29 mouse cellular contexts compared by ENCODE assay signal in the genomic region with DNA sequence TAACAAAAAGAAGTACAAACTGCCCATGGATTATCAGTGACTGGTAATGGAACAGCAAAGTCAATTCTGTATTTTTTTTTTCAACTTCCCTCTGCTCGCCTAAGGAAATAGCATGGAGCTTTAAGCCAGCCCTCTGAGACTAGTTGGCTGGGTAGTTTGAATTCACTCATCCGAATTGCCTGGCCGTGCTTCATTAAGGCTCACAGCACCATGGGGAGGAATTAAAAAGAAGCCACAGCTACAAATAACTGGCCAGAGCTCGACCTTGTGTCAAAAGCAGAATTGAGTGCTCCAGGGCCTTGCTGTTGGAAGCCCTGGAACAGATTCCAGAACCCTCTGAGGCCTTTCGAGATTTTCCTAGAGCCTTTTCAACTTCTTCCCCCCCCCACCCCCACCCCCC. TPM values are rescaled to one million over a fixed set of nuclear protein-coding genes. Genes with fewer than 3 reads are reported as not detected.
DNase-seq lines count a peak whose midpoint lies in the region; ATAC-seq and TF ChIP-seq lines count a peak whose summit lies in the region.
"Had no signal": no experiment of that assay in that cellular context is flagged by ENCODE, and none has a peak within 500 bp of the region (broad histone marks: within the 10 kb centered on the region; RNA-seq: fewer than 3 reads in every experiment).

No protein-coding gene starts in this region.

- CTCF ChIA-PET in Patski (lab: Charles Lee), result no interaction called here

- peaks cover 13% of the 10 kb centered on the region; the same call in 1 of the 2 replicates for H3K27me3 ChIP-seq in heart, embryonic 10.5 days (ENCODE audit: insufficient read depth, poor library complexity, severe bottlenecking)
- H3K27me3 ChIP-seq in midbrain, embryonic 11.5 days (ENCODE audit: control insufficient read depth, insufficient read depth, low read length), result peaks cover 7% of the 10 kb centered on the region
- H3K27me3 ChIP-seq in midbrain, embryonic 16.5 days (ENCODE audit: control insufficient read depth, insufficient read depth, low read depth, low read length), result no peaks in the 10 kb centered on the region
- H3K27me3 ChIP-seq in Patski, result peaks cover 5% of the 10 kb centered on the region
- H3K27me3 ChIP-seq: embryonic facial prominence, embryonic 12.5 days; hindbrain, embryonic 12.5 days; hindbrain, embryonic 15.5 days had no signal

- no peak overlapping the region for H3K4me2 ChIP-seq in midbrain, embryonic 11.5 days
- H3K4me2 ChIP-seq in midbrain, embryonic 16.5 days (ENCODE audit: low read length), result no peak overlapping the region
- H3K4me2 ChIP-seq: embryonic facial prominence, embryonic 12.5 days; embryonic facial prominence, embryonic 15.5 days; heart, embryonic 11.5 days; hindbrain, embryonic 12.5 days; hindbrain, embryonic 15.5 days had no signal

- WGBS in heart, embryonic 10.5 days, result 52% methylated on average over 5 of the region's 5 CpGs
- WGBS in midbrain, embryonic 11.5 days, result 18% methylated on average over 5 of the region's 5 CpGs
- 8% methylated on average over 5 of the region's 5 CpGs for WGBS in midbrain, embryonic 16.5 days

- no peaks in the 10 kb centered on the region for H3K36me3 ChIP-seq in heart, embryonic 10.5 days
- H3K36me3 ChIP-seq in midbrain, embryonic 11.5 days (ENCODE audit: control insufficient read depth, insufficient read depth, low read length), result no peaks in the 10 kb centered on the region
- H3K36me3 ChIP-seq in midbrain, embryonic 16.5 days (ENCODE audit: control insufficient read depth, insufficient read depth, low read length), result no peaks in the 10 kb centered on the region
- H3K36me3 ChIP-seq: embryonic facial prominence, embryonic 12.5 days; embryonic facial prominence, embryonic 15.5 days; hindbrain, embryonic 12.5 days; hindbrain, embryonic 15.5 days had no signal

- H3K27ac ChIP-seq in heart, embryonic 10.5 days, result no peak overlapping the region
- no peak overlapping the region for H3K27ac ChIP-seq in midbrain, embryonic 11.5 days (ENCODE audit: low read depth, low read length)
- no peak overlapping the region for H3K27ac ChIP-seq in midbrain, embryonic 16.5 days (ENCODE audit: low read length)
- H3K27ac ChIP-seq: embryonic facial prominence, embryonic 12.5 days; embryonic facial prominence, embryonic 15.5 days; gastrocnemius, adult 2 months; hindbrain, embryonic 12.5 days; hindbrain, embryonic 15.5 days had no signal

- H3K9me3 ChIP-seq in heart, embryonic 10.5 days, result no peaks in the 10 kb centered on the region
- no peaks in the 10 kb centered on the region for H3K9me3 ChIP-seq in midbrain, embryonic 11.5 days (ENCODE audit: control insufficient read depth, low read length)
- no peaks in the 10 kb centered on the region for H3K9me3 ChIP-seq in midbrain, embryonic 16.5 days (replicated peaks; ENCODE audit: control insufficient read depth, low read length, poor library complexity, severe bottlenecking)
- H3K9me3 ChIP-seq: embryonic facial prominence, embryonic 12.5 days; embryonic facial prominence, embryonic 15.5 days; hindbrain, embryonic 12.5 days; hindbrain, embryonic 15.5 days had no signal

- no peak for ATAC-seq in midbrain, embryonic 11.5 days (ENCODE audit: low FRiP score)
- no peak for ATAC-seq in midbrain, embryonic 16.5 days
- peak; percentile 35 for ATAC-seq in Patski
- ATAC-seq: CD4-positive, CD25-positive, alpha-beta regulatory T cell, adult 4 months; forebrain, embryonic 14.5 days; forebrain, postnatal 0 days; inflammation-experienced regulatory T-cells, adult 6 months; intestine, embryonic 16.5 days had no signal

- TF ChIP-seq CTCF in Patski (IDR thresholded peaks at IDR 0.05), result no peak

- DNase-seq in heart, embryonic 10.5 days (ENCODE audit: low spot score), result peak; percentile 28
- DNase-seq in heart, adult 9 months (ENCODE audit: low spot score in 2 of 2), result no peak
- peak; percentile 39 for DNase-seq in midbrain, embryonic 11.5 days (ENCODE audit: low spot score, missing footprints)
- DNase-seq in Muller cell, postnatal 12 days (ENCODE audit: inconsistent ontology term), result peak; percentile 65
- DNase-seq in Patski (ENCODE audit: low read depth, low spot score), result no peak
- no peak for DNase-seq in thymus, postnatal 25 days
- DNase-seq: adrenal gland, postnatal 14 days; cerebellum, adult 11 months; cerebellum, adult 9-11 months; cerebellum, postnatal 25 days; forebrain, postnatal 0 days; gastrocnemius, adult 2 months; gastrocnemius, postnatal 36 days had no signal

- peaks cover 4% of the 10 kb centered on the region; the same call in 1 of the 2 replicates for H3K4me1 ChIP-seq in heart, embryonic 10.5 days
- H3K4me1 ChIP-seq in midbrain, embryonic 11.5 days (ENCODE audit: control insufficient read depth, insufficient read depth, low read length), result no peaks in the 10 kb centered on the region; the same call in 1 of the 2 replicates
- H3K4me1 ChIP-seq in midbrain, embryonic 16.5 days (ENCODE audit: control insufficient read depth, insufficient read depth, low read length), result peaks cover 7% of the 10 kb centered on the region; the same call in 1 of the 2 replicates
- H3K4me1 ChIP-seq: embryonic facial prominence, embryonic 12.5 days; embryonic facial prominence, embryonic 15.5 days; hindbrain, embryonic 12.5 days had no signal

- POLR2A ChIA-PET in Patski (lab: Charles Lee), result interaction anchor here (1.1 kb wide), 1 partner anchor 9 kb away, joined by 3 read pairs; no protein-coding TSS in a partner anchor

- H3K9ac ChIP-seq in midbrain, embryonic 11.5 days (ENCODE audit: low read length), result no peak overlapping the region
- no peak overlapping the region for H3K9ac ChIP-seq in midbrain, embryonic 16.5 days (ENCODE audit: low read depth, low read length)
- H3K9ac ChIP-seq: embryonic facial prominence, embryonic 12.5 days; embryonic facial prominence, embryonic 15.5 days; forebrain, postnatal 0 days; hindbrain, embryonic 12.5 days; hindbrain, embryonic 15.5 days had no signal

- H3K4me3 ChIP-seq in heart, embryonic 10.5 days, result no peak overlapping the region
- H3K4me3 ChIP-seq in midbrain, embryonic 11.5 days (ENCODE audit: low read depth, low read length), result no peak overlapping the region
- no peak overlapping the region for H3K4me3 ChIP-seq in midbrain, embryonic 16.5 days (ENCODE audit: low read depth, low read length)
- H3K4me3 ChIP-seq: embryonic facial prominence, embryonic 12.5 days; embryonic facial prominence, embryonic 15.5 days; gastrocnemius, adult 2 months; hindbrain, embryonic 12.5 days; hindbrain, embryonic 15.5 days had no signal

- in situ Hi-C loops in Patski (cut with MboI; ENCODE audit: low pct_unique_long_range_greater_than_20kb), result no loop called here

RNA-seq across cellular contexts. Expression of a gene that starts 8.8 kb away (rescaled TPM):
- polyA plus RNA-seq in heart, embryonic 10.5 days (2016; fragmentation: Nextera tagmentation; extraction: Ambion mirVana), result not detected in 2 replicates
- not detected in 2 replicates for polyA plus RNA-seq in midbrain, embryonic 11.5 days (2014; fragmentation: Nextera tagmentation; extraction: Ambion mirVana)
- not detected in 2 replicates for polyA plus RNA-seq in midbrain, embryonic 16.5 days (2015; fragmentation: Nextera tagmentation; extraction: Ambion mirVana)
- not detected for polyA plus RNA-seq in Patski (2021)
- polyA plus RNA-seq: C2C12; CD4-positive, CD25-positive, alpha-beta regulatory T cell, adult 4 months; cerebellum, adult 2 months; embryonic facial prominence, embryonic 12.5 days; embryonic facial prominence, embryonic 15.5 days; forebrain, embryonic 11.5 days; forebrain, embryonic 14.5 days; forebrain, postnatal 0 days; frontal cortex, adult 2 months; heart, embryonic 11.5 days; heart, embryonic 14.5 days; heart, postnatal 0 days; hindbrain, embryonic 12.5 days; hindbrain, embryonic 15.5 days; intestine, embryonic 16.5 days had no signal

Comparison
In these comparisons a context has a peak if more than half of its experiments do, and no peak if none do; other contexts are left out.
1. DNase-seq: peak in heart, embryonic 10.5 days (single experiment), midbrain, embryonic 11.5 days (single experiment) and Muller cell, postnatal 12 days (single experiment); none in heart, adult 9 months (0 of 2), Patski (single experiment) and thymus, postnatal 25 days (single experiment).